Mouse (Mus musculus) brain, embryonic 14.5 days (tissue): ENCODE results near the gene Ddc.

Source experiments
- CTCF ChIP-seq: fragments of 200-500 bp; IDR thresholded peaks from 2 replicates; pipeline ENCODE4 v1.5.1; 2012; ENCODE audit warnings: inconsistent platforms, mild to moderate bottlenecking, moderate library complexity, borderline replicate concordance; ENCODE audit not compliant: insufficient read depth, insufficient read length; ENCODE audit errors: extremely low read depth
- POLR2A ChIP-seq: fragments of 200-500 bp; IDR thresholded peaks from 2 replicates; pipeline ENCODE4 v1.6.1; 2012; ENCODE audit warnings: mild to moderate bottlenecking, inconsistent platforms, borderline replicate concordance; ENCODE audit not compliant: poor library complexity, insufficient read depth, insufficient read length, severe bottlenecking; ENCODE audit errors: extremely low read depth

DNA sequence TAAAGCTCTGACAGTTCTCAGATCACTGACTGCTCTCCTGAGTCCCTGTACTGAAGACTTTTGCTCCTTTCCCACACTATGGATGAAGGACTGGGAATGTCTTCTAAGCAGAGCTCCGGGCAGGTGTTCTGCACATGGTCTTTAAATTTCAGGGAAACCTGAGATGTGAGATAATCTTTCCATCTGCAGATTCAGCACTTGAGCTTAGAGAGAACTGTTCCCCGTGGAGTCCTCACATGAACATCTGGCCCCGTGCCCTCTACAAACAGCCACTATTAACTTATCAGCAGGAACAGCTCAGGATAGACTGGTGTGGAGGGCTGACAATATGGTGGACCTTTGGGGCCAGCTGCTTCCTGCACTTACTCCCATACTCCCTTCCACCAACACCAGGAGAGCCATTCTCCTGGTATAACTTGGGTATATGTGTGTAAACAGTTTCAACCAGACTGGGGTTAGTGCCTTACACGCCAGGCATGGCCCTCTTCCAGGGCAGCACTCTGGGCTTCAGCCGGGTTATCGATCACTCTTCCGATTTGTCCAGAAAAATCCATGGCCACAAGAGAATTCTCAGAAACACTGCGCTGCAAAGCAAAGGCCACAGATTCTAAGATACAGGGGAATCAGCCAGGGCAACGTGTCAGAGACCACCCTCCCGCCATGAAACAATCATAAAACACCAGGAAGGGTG, 39.5 kb upstream of the Ddc start:
- TF ChIP-seq POLR2A, result no peak
- TF ChIP-seq CTCF, result no peak
